Mouse (Mus musculus) megakaryocyte, embryonic 14.5 days (primary cell): Measurements from ENCODE around the gene Tmem120b.

Experiments used
- FLI1 ChIP-seq: IDR thresholded peaks from 2 replicates; pipeline ENCODE4 v1.6.1; 2012; ENCODE audit warnings: low read length, inconsistent platforms, mixed read lengths
- GATA1 ChIP-seq: IDR thresholded peaks from 3 replicates; pipeline ENCODE4 v1.6.1; 2012; ENCODE audit warnings: mixed read lengths, low read length, inconsistent platforms, borderline replicate concordance

GRCm38 (mm10) chr5:123075576-123076418 is 7.6 kb downstream of the Tmem120b start:
- no peak for TF ChIP-seq GATA1
- no peak for TF ChIP-seq FLI1
